Mouse (Mus musculus): ENCODE results near the gene Fam181a. TPM values are rescaled to one million over a fixed set of nuclear protein-coding genes. Genes with fewer than 3 reads are reported as not detected.

The Fam181a gene
- polyA plus RNA-seq, 1 experiment from 2014 or later: 15.9 TPM

GRCm38 (mm10) chr12:103358216-103358615 lies 47.4 kb downstream of the Fam181a start:
- ATAC-seq (ENCODE audit: low FRiP score, low TSS enrichment) (no peak), DNase-seq (no peak)
- Histone ChIP-seq H3K4me2 (ENCODE audit: low read length) (no peak overlapping the region), H3K27ac (replicated peaks; ENCODE audit: low read depth, low read length) (no peak overlapping the region), H3K9ac (replicated peaks; ENCODE audit: low read length) (no peak overlapping the region), H3K4me1 (ENCODE audit: control insufficient read depth, insufficient read depth, low read length) (no peaks in the 10 kb centered on the region), H3K27me3 (ENCODE audit: control insufficient read depth, insufficient read depth, low read length) (no peaks in the 10 kb centered on the region), H3K4me3 (replicated peaks; ENCODE audit: low read depth, low read length) (no peak overlapping the region), H3K36me3 (ENCODE audit: control insufficient read depth, insufficient read depth, low read length) (no peaks in the 10 kb centered on the region), H3K9me3 (ENCODE audit: control insufficient read depth, low read length) (no peaks in the 10 kb centered on the region)
- WGBS: 79% methylated on average over 8 of the region's 8 CpGs

- WGBS: 82% methylated on average over 4 of the region's 4 CpGs
- H3K9me3 ChIP-seq (ENCODE audit: control insufficient read depth, low read length): no peaks in the 10 kb centered on the region
- no peaks in the 10 kb centered on the region for H3K27me3 ChIP-seq (ENCODE audit: control insufficient read depth, insufficient read depth, low read length)
- no peak for ATAC-seq (ENCODE audit: low FRiP score, low TSS enrichment)
- no peak overlapping the region for H3K4me2 ChIP-seq (ENCODE audit: low read length)
- no peaks in the 10 kb centered on the region for H3K36me3 ChIP-seq (ENCODE audit: control insufficient read depth, insufficient read depth, low read length)
- DNase-seq: no peak
- no peak overlapping the region for H3K4me3 ChIP-seq (replicated peaks; ENCODE audit: low read depth, low read length)
- no peak overlapping the region for H3K9ac ChIP-seq (replicated peaks; ENCODE audit: low read length)
- H3K27ac ChIP-seq (replicated peaks; ENCODE audit: low read depth, low read length): no peak overlapping the region
- no peaks in the 10 kb centered on the region for H3K4me1 ChIP-seq (ENCODE audit: control insufficient read depth, insufficient read depth, low read length)
Measured at GRCm38 (mm10) chr12:103358951-103359801, 48.4 kb downstream of the Fam181a start.

GRCm38 (mm10) chr12:103360812-103361211 lies 50.0 kb downstream of the Fam181a start:
- ATAC-seq (ENCODE audit: low FRiP score, low TSS enrichment) (no peak), DNase-seq (no peak)
- no peak overlapping the region for H3K27ac ChIP-seq (replicated peaks; ENCODE audit: low read depth, low read length)
- WGBS: 88% methylated on average over 8 of the region's 8 CpGs
- H3K4me2 ChIP-seq (ENCODE audit: low read length): no peak overlapping the region
- no peaks in the 10 kb centered on the region for H3K36me3 ChIP-seq (ENCODE audit: control insufficient read depth, insufficient read depth, low read length)
- H3K4me3 ChIP-seq (replicated peaks; ENCODE audit: low read depth, low read length): no peak overlapping the region
- no peaks in the 10 kb centered on the region for H3K4me1 ChIP-seq (ENCODE audit: control insufficient read depth, insufficient read depth, low read length)
- H3K9me3 ChIP-seq (ENCODE audit: control insufficient read depth, low read length): no peaks in the 10 kb centered on the region
- H3K27me3 ChIP-seq (ENCODE audit: control insufficient read depth, insufficient read depth, low read length): no peaks in the 10 kb centered on the region
- no peak overlapping the region for H3K9ac ChIP-seq (replicated peaks; ENCODE audit: low read length)

GRCm38 (mm10) chr12:103361539-103362307 lies 50.9 kb downstream of the Fam181a start:
- DNase-seq (no peak), ATAC-seq (ENCODE audit: low FRiP score, low TSS enrichment) (no peak)
- Histone ChIP-seq H3K27ac (replicated peaks; ENCODE audit: low read depth, low read length) (no peak overlapping the region), H3K27me3 (ENCODE audit: control insufficient read depth, insufficient read depth, low read length) (no peaks in the 10 kb centered on the region), H3K36me3 (ENCODE audit: control insufficient read depth, insufficient read depth, low read length) (no peaks in the 10 kb centered on the region), H3K9ac (replicated peaks; ENCODE audit: low read length) (no peak overlapping the region), H3K9me3 (ENCODE audit: control insufficient read depth, low read length) (no peaks in the 10 kb centered on the region), H3K4me2 (ENCODE audit: low read length) (no peak overlapping the region), H3K4me1 (ENCODE audit: control insufficient read depth, insufficient read depth, low read length) (no peaks in the 10 kb centered on the region), H3K4me3 (replicated peaks; ENCODE audit: low read depth, low read length) (no peak overlapping the region)
- 92% methylated on average over 17 of the region's 17 CpGs for WGBS

- 74% methylated on average over 3 of the region's 3 CpGs for WGBS
Measured at GRCm38 (mm10) chr12:103362336-103362735, 51.6 kb downstream of the Fam181a start.

More at GRCm38 (mm10) chr12:103362336-103362735, 51.6 kb downstream of the Fam181a start:
- no peak overlapping the region for H3K9ac ChIP-seq (replicated peaks; ENCODE audit: low read length)
- H3K27me3 ChIP-seq (ENCODE audit: control insufficient read depth, insufficient read depth, low read length): no peaks in the 10 kb centered on the region
- no peak overlapping the region for H3K4me2 ChIP-seq (ENCODE audit: low read length)
- no peaks in the 10 kb centered on the region for H3K36me3 ChIP-seq (ENCODE audit: control insufficient read depth, insufficient read depth, low read length)
- H3K9me3 ChIP-seq (ENCODE audit: control insufficient read depth, low read length): no peaks in the 10 kb centered on the region
- DNase-seq (no peak), ATAC-seq (ENCODE audit: low FRiP score, low TSS enrichment) (no peak)
- no peaks in the 10 kb centered on the region for H3K4me1 ChIP-seq (ENCODE audit: control insufficient read depth, insufficient read depth, low read length)
- H3K4me3 ChIP-seq (replicated peaks; ENCODE audit: low read depth, low read length): no peak overlapping the region
- H3K27ac ChIP-seq (replicated peaks; ENCODE audit: low read depth, low read length): no peak overlapping the region

Other genes with a start within 250 kb of the Fam181a start
- gene Prima1, start 68.8 kb upstream of the Fam181a start, polyA plus RNA-seq (2014; fragmentation: Nextera tagmentation; extraction: Ambion mirVana): 1.1 and 1.2 TPM in 2 replicates
- gene Asb2, start 45.0 kb downstream of the Fam181a start, polyA plus RNA-seq (2014; fragmentation: Nextera tagmentation; extraction: Ambion mirVana): 0.39 and 0.46 TPM in 2 replicates
- 22.9 and 26.3 TPM in 2 replicates for gene Otub2, start 77.7 kb downstream of the Fam181a start, polyA plus RNA-seq (2014; fragmentation: Nextera tagmentation; extraction: Ambion mirVana)
- 1.6 and 2.2 TPM in 2 replicates for gene 9330161L09Rik, start 96.8 kb downstream of the Fam181a start, polyA plus RNA-seq (2014; fragmentation: Nextera tagmentation; extraction: Ambion mirVana)
- 112 and 140 TPM in 2 replicates for gene Ddx24, start 114.9 kb downstream of the Fam181a start, polyA plus RNA-seq (2014; fragmentation: Nextera tagmentation; extraction: Ambion mirVana)
- 5.8 and 9.4 TPM in 2 replicates for gene Ifi27, start 123.2 kb downstream of the Fam181a start, polyA plus RNA-seq (2014; fragmentation: Nextera tagmentation; extraction: Ambion mirVana)
- 12.8 TPM in 1 of 2 replicates, not detected in the other for gene Ifi27l2a, start 132.7 kb downstream of the Fam181a start, polyA plus RNA-seq (2014; fragmentation: Nextera tagmentation; extraction: Ambion mirVana)
- gene Ifi27l2b, start 146.2 kb downstream of the Fam181a start, polyA plus RNA-seq (2014; fragmentation: Nextera tagmentation; extraction: Ambion mirVana): not detected in 2 replicates
- gene Ppp4r4, start 221.3 kb downstream of the Fam181a start, polyA plus RNA-seq (2014; fragmentation: Nextera tagmentation; extraction: Ambion mirVana): 3.3 and 3.9 TPM in 2 replicates

All from midbrain, embryonic 14.5 days (tissue).